Mouse (Mus musculus) forebrain, embryonic 12.5 days (tissue): Measurements from ENCODE around the gene Olig3. TPM values are rescaled to one million over a fixed set of nuclear protein-coding genes. Genes with fewer than 3 reads are reported as not detected.

ENCODE experiments used
- ATAC-seq: fragments of 200-750 bp; cut with Nextera tagmentation; 2 replicates; pipeline ENCODE4 v1.8.0; 2017; ENCODE audit warnings: moderate TSS enrichment; ENCODE audit not compliant: low FRiP score
- H3K27ac ChIP-seq: fragments of 300-500 bp; sonication (generic); 2 replicates; pipeline ENCODE4 v1.5.1; 2016; ENCODE audit warnings: mild to moderate bottlenecking
- H3K27me3 ChIP-seq: fragments of 300-500 bp; sonication (generic); 2 replicates; pipeline ENCODE4 v1.6.1; 2016; ENCODE audit warnings: mild to moderate bottlenecking
- H3K36me3 ChIP-seq: fragments of 300-500 bp; sonication (generic); replicated peaks from 2 replicates; pipeline ENCODE4 v1.6.1; 2016; ENCODE audit warnings: mild to moderate bottlenecking
- H3K4me1 ChIP-seq: fragments of 300-500 bp; sonication (generic); 2 replicates; pipeline ENCODE4 v1.6.1; 2016
- H3K4me2 ChIP-seq: fragments of 300-500 bp; sonication (generic); 2 replicates; pipeline ENCODE4 v1.6.1; 2016; ENCODE audit warnings: mild to moderate bottlenecking, moderate library complexity
- H3K4me3 ChIP-seq: fragments of 300-500 bp; sonication (generic); replicated peaks from 2 replicates; pipeline ENCODE4 v1.5.1; 2016; ENCODE audit warnings: mild to moderate bottlenecking
- H3K9ac ChIP-seq: fragments of 300-500 bp; sonication (generic); 2 replicates; pipeline ENCODE4 v1.6.1; 2016; ENCODE audit warnings: mild to moderate bottlenecking
- H3K9me3 ChIP-seq: fragments of 300-500 bp; sonication (generic); 2 replicates; pipeline ENCODE4 v1.6.1; 2016
- WGBS: fragments of 180-500 bp; shearing (Covaris S2); methylation state at CpG from one replicate; pipeline ENCODE4 v1.1.7; 2016; 5-methylcytosine and 5-hydroxymethylcytosine counted together
- polyA plus RNA-seq: library from polyadenylated mRNA; unstranded; fragments of >200 nt; fragmentation: Nextera tagmentation; extraction: Ambion mirVana; gene quantifications from 2 replicates; pipeline ENCODE4 v1.2.1, GENCODE M21; 2016

Gene Olig3
- polyA plus RNA-seq, 1 experiment from 2014 or later: 34.3 TPM

- Histone ChIP-seq H3K27me3 (no peaks in the 10 kb centered on the region), H3K4me1 (no peaks in the 10 kb centered on the region), H3K9ac (no peak overlapping the region), H3K36me3 (no peaks in the 10 kb centered on the region), H3K4me2 (no peak overlapping the region), H3K27ac (no peak overlapping the region), H3K4me3 (no peak overlapping the region), H3K9me3 (no peaks in the 10 kb centered on the region)
- no peak for ATAC-seq
- WGBS: 17% methylated on average over 1 of the region's 1 CpGs
Observed at GRCm38 (mm10) chr10:19404401-19404800, 48.1 kb downstream of the Olig3 start.

- no peak for ATAC-seq
- H3K27me3 ChIP-seq: no peaks in the 10 kb centered on the region
Observed at GRCm38 (mm10) chr10:19405959-19406358, 49.6 kb downstream of the Olig3 start.

GRCm38 (mm10) chr10:19407168-19407567, 50.8 kb downstream of the Olig3 start:
- Histone ChIP-seq H3K27me3 (no peaks in the 10 kb centered on the region), H3K9ac (no peak overlapping the region), H3K4me2 (no peak overlapping the region), H3K9me3 (no peaks in the 10 kb centered on the region), H3K4me1 (no peaks in the 10 kb centered on the region), H3K36me3 (no peaks in the 10 kb centered on the region), H3K27ac (no peak overlapping the region), H3K4me3 (no peak overlapping the region)
- no peak for ATAC-seq
- 88% methylated on average over 3 of the region's 3 CpGs for WGBS

More at GRCm38 (mm10) chr10:19405959-19406358, 49.6 kb downstream of the Olig3 start:
- Histone ChIP-seq H3K27ac (no peak overlapping the region), H3K4me2 (no peak overlapping the region), H3K36me3 (no peaks in the 10 kb centered on the region), H3K9me3 (no peaks in the 10 kb centered on the region), H3K9ac (no peak overlapping the region), H3K4me3 (no peak overlapping the region), H3K4me1 (no peaks in the 10 kb centered on the region)
- 80% methylated on average over 1 of the region's 1 CpGs for WGBS

Other genes starting within 250 kb of the Olig3 start
- gene Ifngr1, start 235.4 kb downstream of the Olig3 start, polyA plus RNA-seq: 18.7 and 20.5 TPM in 2 replicates